Mouse (Mus musculus): Measurements from ENCODE around the gene Dicer1. TPM values are rescaled to one million over a fixed set of nuclear protein-coding genes. Genes with fewer than 3 reads are reported as not detected.

The Dicer1 gene
- polyA plus RNA-seq, 1 experiment from 2014 or later = 12.6 TPM

GRCm38 (mm10) chr12:104793486-104793885 is 41.7 kb upstream of the Dicer1 start:
- H3K4me3 ChIP-seq (ENCODE audit: low read depth, low read length) = no peak overlapping the region
- WGBS = 66% methylated on average over 12 of the region's 12 CpGs

DNA sequence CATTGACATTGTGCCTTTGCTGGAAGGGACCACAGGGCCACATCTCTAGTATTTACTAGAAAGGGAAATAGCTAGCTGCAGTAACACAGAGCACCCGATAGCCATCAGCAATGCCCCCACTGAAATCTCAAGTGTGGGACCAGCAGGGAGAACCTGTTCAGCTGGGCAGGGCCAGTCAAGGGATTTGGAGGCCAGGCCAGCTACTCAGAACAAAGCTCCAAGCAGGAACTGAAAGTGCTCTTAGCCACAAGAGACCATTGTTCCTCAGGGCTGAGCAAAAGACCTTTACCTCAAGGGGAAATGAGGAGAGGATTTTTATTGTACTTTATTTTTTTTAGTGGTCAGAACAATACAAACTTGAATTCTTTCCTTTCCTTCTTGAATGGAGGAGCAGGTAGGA is 25.9 kb upstream of the Dicer1 start:
- peak; percentile 29 for DNase-seq (ENCODE audit: low spot score)
- peak; percentile 47 for ATAC-seq (ENCODE audit: low FRiP score, low TSS enrichment)
- WGBS = 46% methylated on average over 1 of the region's 1 CpGs

More at GRCm38 (mm10) chr12:104793486-104793885, 41.7 kb upstream of the Dicer1 start:
- Histone ChIP-seq H3K4me2 (replicated peaks; ENCODE audit: low read depth) (no peak overlapping the region), H3K9me3 (ENCODE audit: control insufficient read depth, low read length) (no peaks in the 10 kb centered on the region), H3K4me1 (replicated peaks; ENCODE audit: control insufficient read depth, insufficient read depth) (no peaks in the 10 kb centered on the region), H3K9ac (ENCODE audit: low read length) (no peak overlapping the region), H3K27ac (replicated peaks) (no peak overlapping the region), H3K27me3 (ENCODE audit: control insufficient read depth, insufficient read depth, low read length) (no peaks in the 10 kb centered on the region), H3K36me3 (ENCODE audit: control insufficient read depth, insufficient read depth, low read length) (no peaks in the 10 kb centered on the region)
- ATAC-seq (ENCODE audit: low FRiP score, low TSS enrichment) = no peak
- DNase-seq (ENCODE audit: low spot score) = no peak
- TF ChIP-seq CTCF (IDR thresholded peaks at IDR 0.05; ENCODE audit: low read depth) (no peak), EP300 (optimal IDR thresholded peaks at IDR 0.05) (no peak)

DNA sequence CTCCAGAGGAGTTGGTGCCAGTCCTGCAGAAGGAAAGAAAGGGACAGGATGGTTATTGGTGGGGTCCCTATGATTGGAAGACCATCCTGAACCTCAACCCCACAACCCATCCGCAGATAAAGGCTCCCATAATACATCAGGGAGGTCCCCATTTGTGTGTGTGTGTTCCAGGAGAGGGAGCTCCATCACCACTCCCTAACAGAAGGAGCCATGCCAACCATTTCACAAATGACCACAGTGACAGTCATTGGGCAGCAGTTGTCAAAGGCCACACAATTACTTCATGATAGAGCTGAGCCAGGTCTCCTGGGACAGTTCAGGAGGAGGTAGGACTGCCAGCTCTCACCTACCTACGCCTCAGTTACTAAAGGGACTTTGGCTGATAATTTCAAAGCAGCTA is 20.2 kb upstream of the Dicer1 start:
- Histone ChIP-seq H3K36me3 (ENCODE audit: control insufficient read depth, insufficient read depth, low read length) (no peaks in the 10 kb centered on the region), H3K4me2 (replicated peaks; ENCODE audit: low read depth) (no peak overlapping the region), H3K9ac (ENCODE audit: low read length) (no peak overlapping the region), H3K4me3 (ENCODE audit: low read depth, low read length) (no peak overlapping the region), H3K27ac (replicated peaks) (no peak overlapping the region), H3K27me3 (ENCODE audit: control insufficient read depth, insufficient read depth, low read length) (no peaks in the 10 kb centered on the region), H3K9me3 (ENCODE audit: control insufficient read depth, low read length) (no peaks in the 10 kb centered on the region), H3K4me1 (replicated peaks; ENCODE audit: control insufficient read depth, insufficient read depth) (no peaks in the 10 kb centered on the region)
- DNase-seq (ENCODE audit: low spot score) (no peak), ATAC-seq (ENCODE audit: low FRiP score, low TSS enrichment) (no peak)
- TF ChIP-seq CTCF (IDR thresholded peaks at IDR 0.05; ENCODE audit: low read depth) (peak; percentile 63), EP300 (optimal IDR thresholded peaks at IDR 0.05) (no peak)
- 85% methylated on average over 2 of the region's 2 CpGs for WGBS

More for the DNA sequence above, 25.9 kb upstream of the Dicer1 start:
- Histone ChIP-seq H3K27ac (replicated peaks) (no peak overlapping the region), H3K9ac (ENCODE audit: low read length) (no peak overlapping the region), H3K4me2 (replicated peaks; ENCODE audit: low read depth) (no peak overlapping the region), H3K4me3 (ENCODE audit: low read depth, low read length) (no peak overlapping the region), H3K4me1 (replicated peaks; ENCODE audit: control insufficient read depth, insufficient read depth) (no peaks in the 10 kb centered on the region), H3K27me3 (ENCODE audit: control insufficient read depth, insufficient read depth, low read length) (no peaks in the 10 kb centered on the region), H3K9me3 (ENCODE audit: control insufficient read depth, low read length) (no peaks in the 10 kb centered on the region), H3K36me3 (ENCODE audit: control insufficient read depth, insufficient read depth, low read length) (peaks cover 8% of the 10 kb centered on the region; the same call in 1 of the 2 replicates)
- no peak for TF ChIP-seq EP300 (optimal IDR thresholded peaks at IDR 0.05)
- TF ChIP-seq CTCF (IDR thresholded peaks at IDR 0.05; ENCODE audit: low read depth) = no peak

- Histone ChIP-seq H3K9me3 (ENCODE audit: control insufficient read depth, low read length) (no peaks in the 10 kb centered on the region), H3K4me3 (ENCODE audit: low read depth, low read length) (no peak overlapping the region), H3K4me1 (replicated peaks; ENCODE audit: control insufficient read depth, insufficient read depth) (no peaks in the 10 kb centered on the region), H3K27me3 (ENCODE audit: control insufficient read depth, insufficient read depth, low read length) (no peaks in the 10 kb centered on the region), H3K27ac (replicated peaks) (no peak overlapping the region), H3K36me3 (ENCODE audit: control insufficient read depth, insufficient read depth, low read length) (no peaks in the 10 kb centered on the region), H3K4me2 (replicated peaks; ENCODE audit: low read depth) (no peak overlapping the region), H3K9ac (ENCODE audit: low read length) (no peak overlapping the region)
- WGBS = 70% methylated on average over 10 of the region's 10 CpGs
- DNase-seq (ENCODE audit: low spot score) (no peak), ATAC-seq (ENCODE audit: low FRiP score, low TSS enrichment) (no peak)
- no peak for TF ChIP-seq CTCF (IDR thresholded peaks at IDR 0.05; ENCODE audit: low read depth)
- no peak for TF ChIP-seq EP300 (optimal IDR thresholded peaks at IDR 0.05)
These were observed 17.5 kb upstream of the Dicer1 start for GRCm38 (mm10) chr12:104769201-104769785.

DNA sequence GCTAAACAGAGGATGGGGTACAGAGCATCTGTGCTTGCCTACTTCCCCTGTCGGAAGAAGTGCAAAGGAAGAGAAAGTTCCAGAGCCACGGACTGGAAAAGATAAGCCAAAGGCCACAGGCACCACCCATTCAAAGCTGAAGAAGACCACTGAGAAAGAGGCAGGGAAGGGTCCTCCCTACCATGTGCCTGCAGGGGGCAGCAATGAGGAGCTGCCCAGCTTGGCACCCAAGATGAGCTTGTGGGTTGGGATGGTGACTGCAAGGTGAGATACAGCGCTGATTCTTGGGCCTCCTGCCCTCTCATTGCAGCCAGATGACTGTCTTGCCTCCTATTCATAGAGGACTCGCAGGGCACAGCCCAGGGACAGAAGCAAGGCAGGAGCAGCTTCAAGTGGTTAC is 15.4 kb upstream of the Dicer1 start:
- no peaks in the 10 kb centered on the region for H3K4me1 ChIP-seq (replicated peaks; ENCODE audit: control insufficient read depth, insufficient read depth)
- H3K27me3 ChIP-seq (ENCODE audit: control insufficient read depth, insufficient read depth, low read length) = no peaks in the 10 kb centered on the region
- no peaks in the 10 kb centered on the region for H3K9me3 ChIP-seq (ENCODE audit: control insufficient read depth, low read length)
- H3K4me2 ChIP-seq (replicated peaks; ENCODE audit: low read depth) = no peak overlapping the region
- no peak overlapping the region for H3K27ac ChIP-seq (replicated peaks)
- ATAC-seq (ENCODE audit: low FRiP score, low TSS enrichment) (no peak), DNase-seq (ENCODE audit: low spot score) (no peak)
- no peaks in the 10 kb centered on the region for H3K36me3 ChIP-seq (ENCODE audit: control insufficient read depth, insufficient read depth, low read length)
- TF ChIP-seq CTCF (IDR thresholded peaks at IDR 0.05; ENCODE audit: low read depth) (peak; percentile 56), EP300 (optimal IDR thresholded peaks at IDR 0.05) (no peak)
- WGBS = 74% methylated on average over 4 of the region's 4 CpGs
- H3K4me3 ChIP-seq (ENCODE audit: low read depth, low read length) = no peak overlapping the region
- no peak overlapping the region for H3K9ac ChIP-seq (ENCODE audit: low read length)

DNA sequence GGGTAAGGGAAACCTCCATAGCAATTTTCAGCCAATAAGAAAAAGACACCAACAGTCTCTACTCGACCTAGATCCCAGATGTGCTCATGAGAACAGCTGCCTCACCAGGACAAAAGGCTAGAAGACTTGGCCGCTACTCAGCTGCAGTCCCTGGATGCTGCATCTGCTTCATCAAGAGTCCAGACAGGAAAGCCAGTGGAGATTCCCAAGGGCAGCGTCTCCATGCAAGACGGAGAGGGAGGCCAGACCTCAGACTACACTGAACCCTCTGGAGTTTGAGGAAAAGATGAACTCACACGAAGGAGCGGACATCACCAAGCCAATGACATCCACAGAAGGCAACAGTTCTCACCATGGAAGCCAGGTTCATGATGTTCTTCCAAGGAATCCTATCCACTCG is 14.0 kb upstream of the Dicer1 start:
- no peak overlapping the region for H3K4me2 ChIP-seq (replicated peaks; ENCODE audit: low read depth)
- WGBS = 82% methylated on average over 7 of the region's 7 CpGs
- ATAC-seq (ENCODE audit: low FRiP score, low TSS enrichment) (no peak), DNase-seq (ENCODE audit: low spot score) (no peak)
- H3K27me3 ChIP-seq (ENCODE audit: control insufficient read depth, insufficient read depth, low read length) = no peaks in the 10 kb centered on the region
- H3K9me3 ChIP-seq (ENCODE audit: control insufficient read depth, low read length) = no peaks in the 10 kb centered on the region
- no peak overlapping the region for H3K9ac ChIP-seq (ENCODE audit: low read length)
- H3K36me3 ChIP-seq (ENCODE audit: control insufficient read depth, insufficient read depth, low read length) = no peaks in the 10 kb centered on the region
- H3K4me1 ChIP-seq (replicated peaks; ENCODE audit: control insufficient read depth, insufficient read depth) = no peaks in the 10 kb centered on the region
- H3K27ac ChIP-seq (replicated peaks) = no peak overlapping the region
- TF ChIP-seq EP300 (optimal IDR thresholded peaks at IDR 0.05) (no peak), CTCF (IDR thresholded peaks at IDR 0.05; ENCODE audit: low read depth) (no peak)
- H3K4me3 ChIP-seq (ENCODE audit: low read depth, low read length) = no peak overlapping the region

Data from stomach, postnatal 0 days (tissue).